Mouse (Mus musculus) heart, embryonic 11.5 days (tissue): ENCODE results near the gene Trmu. TPM values are rescaled to one million over a fixed set of nuclear protein-coding genes. Genes with fewer than 3 reads are reported as not detected.

ENCODE experiments used
- ATAC-seq: fragments of 200-750 bp; cut with Nextera tagmentation; replicated peaks from 2 replicates; pipeline ENCODE4 v1.8.0; 2017; ENCODE audit warnings: moderate library complexity; ENCODE audit not compliant: insufficient number of reproducible peaks, low FRiP score, low TSS enrichment
- H3K27ac ChIP-seq: fragments of 300-500 bp; sonication (generic); 2 replicates; pipeline ENCODE4 v1.5.1; 2014; ENCODE audit warnings: mild to moderate bottlenecking, low read depth, low read length
- H3K27me3 ChIP-seq: fragments of 300-500 bp; sonication (generic); 2 replicates; pipeline ENCODE4 v1.6.1; 2014; ENCODE audit warnings: mild to moderate bottlenecking, low read length, mixed read lengths; ENCODE audit not compliant: control insufficient read depth, insufficient read depth
- H3K36me3 ChIP-seq: fragments of 300-500 bp; sonication (generic); 2 replicates; pipeline ENCODE4 v1.6.1; 2014; ENCODE audit warnings: mild to moderate bottlenecking, low read length, moderate library complexity, mixed read lengths; ENCODE audit not compliant: control insufficient read depth, insufficient read depth
- H3K4me1 ChIP-seq: fragments of 300-500 bp; sonication (generic); 2 replicates; pipeline ENCODE4 v1.6.1; 2014; ENCODE audit warnings: low read length; ENCODE audit not compliant: control insufficient read depth, insufficient read depth
- H3K4me2 ChIP-seq: fragments of 300-500 bp; sonication (generic); 2 replicates; pipeline ENCODE4 v1.6.1; 2014; ENCODE audit warnings: mild to moderate bottlenecking, moderate library complexity
- H3K4me3 ChIP-seq: fragments of 300-500 bp; sonication (generic); 2 replicates; pipeline ENCODE4 v1.5.1; 2014; ENCODE audit warnings: low read depth, low read length
- H3K9ac ChIP-seq: fragments of 300-500 bp; sonication (generic); 2 replicates; pipeline ENCODE4 v1.6.1; 2014; ENCODE audit warnings: mild to moderate bottlenecking, low read depth, low read length, moderate library complexity
- H3K9me3 ChIP-seq: fragments of 300-500 bp; sonication (generic); replicated peaks from 2 replicates; pipeline ENCODE4 v1.6.1; 2016; ENCODE audit warnings: low read length; ENCODE audit not compliant: control insufficient read depth
- WGBS: fragments of 180-500 bp; shearing (Covaris S2); extraction: QIAGEN DNeasy Blood & Tissue Kit; methylation state at CpG from one replicate; pipeline ENCODE4 v1.1.7; 2014; ENCODE audit not compliant: insufficient replicate concordance; 5-methylcytosine and 5-hydroxymethylcytosine counted together
- polyA plus RNA-seq: library from polyadenylated mRNA; unstranded; fragments of >200 nt; fragmentation: Nextera tagmentation; extraction: Ambion mirVana; gene quantifications from 2 replicates; pipeline ENCODE4 v1.2.1, GENCODE M21; 2014

Gene Trmu
- 24.0 and 26.4 TPM in 2 replicates for polyA plus RNA-seq

- Histone ChIP-seq H3K27ac (peak within 1 kb of the TSS; percentile 85), H3K9ac (peak within 1 kb of the TSS; percentile 85), H3K4me3 (peak within 1 kb of the TSS; percentile 70), H3K27me3 (no peaks in the 10 kb centered on the region), H3K36me3 (peaks cover 22% of the 10 kb centered on the region), H3K4me2 (peak within 1 kb of the TSS; percentile 95), H3K9me3 (no peaks in the 10 kb centered on the region), H3K4me1 (peaks cover 11% of the 10 kb centered on the region)
- ATAC-seq: peak; percentile 91
- WGBS: under 1% methylated on average over 49 of the region's 50 CpGs
These were observed at the start of gene Trmu for GRCm38 (mm10) chr15:85878848-85879497. Gene Trmu, plus strand, starts transcription at chr15:85879312.

GRCm38 (mm10) chr15:85829470-85829869 is 49.6 kb upstream of the Trmu start:
- no peaks in the 10 kb centered on the region for H3K9me3 ChIP-seq
- no peak for ATAC-seq
- H3K4me1 ChIP-seq: peaks cover 2% of the 10 kb centered on the region; the same call in 1 of the 2 replicates
- no peaks in the 10 kb centered on the region for H3K27me3 ChIP-seq
- WGBS: 76% methylated on average over 5 of the region's 5 CpGs
- H3K36me3 ChIP-seq: no peaks in the 10 kb centered on the region
- H3K4me3 ChIP-seq: no peak overlapping the region
- H3K4me2 ChIP-seq: no peak overlapping the region
- H3K9ac ChIP-seq: no peak overlapping the region
- no peak overlapping the region for H3K27ac ChIP-seq

- Histone ChIP-seq H3K9ac (peak within 1 kb of the TSS; percentile 66), H3K4me2 (peak within 1 kb of the TSS; percentile 77), H3K4me1 (peaks cover 2% of the 10 kb centered on the region; the same call in 1 of the 2 replicates), H3K36me3 (no peaks in the 10 kb centered on the region), H3K27ac (no peak within 1 kb of the TSS), H3K27me3 (no peaks in the 10 kb centered on the region), H3K4me3 (peak within 1 kb of the TSS; percentile 61), H3K9me3 (no peaks in the 10 kb centered on the region)
- ATAC-seq: peak; percentile 60
- WGBS: 2% methylated on average over 27 of the region's 27 CpGs
These were observed 47.0 kb upstream of the Trmu start, which contains the start of gene Ttc38 for GRCm38 (mm10) chr15:85831954-85832590. Gene Ttc38, plus strand, starts transcription at chr15:85832306.

GRCm38 (mm10) chr15:85832599-85832998 is 46.5 kb upstream of the Trmu start:
- Histone ChIP-seq H3K9ac (peak overlapping the region; percentile 66; the same call in 1 of the 2 replicates), H3K27ac (no peak overlapping the region)
- no peak for ATAC-seq

GRCm38 (mm10) chr15:85835335-85835734 is 43.8 kb upstream of the Trmu start:
- H3K27ac ChIP-seq: no peak overlapping the region
- peaks cover 2% of the 10 kb centered on the region; the same call in 1 of the 2 replicates for H3K4me1 ChIP-seq
- H3K36me3 ChIP-seq: no peaks in the 10 kb centered on the region
- H3K4me3 ChIP-seq: no peak overlapping the region
- no peak for ATAC-seq
- no peaks in the 10 kb centered on the region for H3K9me3 ChIP-seq
- no peaks in the 10 kb centered on the region for H3K27me3 ChIP-seq
- WGBS: 56% methylated on average over 3 of the region's 3 CpGs
- H3K4me2 ChIP-seq: no peak overlapping the region
- H3K9ac ChIP-seq: no peak overlapping the region

More at GRCm38 (mm10) chr15:85832599-85832998, 46.5 kb upstream of the Trmu start:
- WGBS: 55% methylated on average over 8 of the region's 8 CpGs
- Histone ChIP-seq H3K27me3 (no peaks in the 10 kb centered on the region), H3K36me3 (no peaks in the 10 kb centered on the region), H3K4me2 (peak overlapping the region; percentile 77), H3K4me3 (peak overlapping the region; percentile 61), H3K4me1 (peaks cover 2% of the 10 kb centered on the region; the same call in 1 of the 2 replicates), H3K9me3 (no peaks in the 10 kb centered on the region)

GRCm38 (mm10) chr15:85836887-85837286 is 42.2 kb upstream of the Trmu start:
- Histone ChIP-seq H3K9ac (no peak overlapping the region), H3K27ac (no peak overlapping the region), H3K9me3 (no peaks in the 10 kb centered on the region), H3K4me2 (no peak overlapping the region), H3K27me3 (no peaks in the 10 kb centered on the region), H3K4me3 (no peak overlapping the region), H3K4me1 (no peaks in the 10 kb centered on the region), H3K36me3 (no peaks in the 10 kb centered on the region)
- 88% methylated on average over 5 of the region's 5 CpGs for WGBS
- no peak for ATAC-seq

- Histone ChIP-seq H3K4me2 (no peak overlapping the region), H3K9ac (no peak overlapping the region), H3K9me3 (no peaks in the 10 kb centered on the region), H3K36me3 (no peaks in the 10 kb centered on the region), H3K27ac (no peak overlapping the region), H3K27me3 (no peaks in the 10 kb centered on the region), H3K4me3 (no peak overlapping the region), H3K4me1 (no peaks in the 10 kb centered on the region)
- 27% methylated on average over 6 of the region's 6 CpGs for WGBS
- ATAC-seq: no peak
These were observed 38.1 kb upstream of the Trmu start for GRCm38 (mm10) chr15:85840983-85841382.

- 56% methylated on average over 5 of the region's 5 CpGs for WGBS
- H3K4me1 ChIP-seq: no peaks in the 10 kb centered on the region
- H3K4me2 ChIP-seq: no peak overlapping the region
- no peak for ATAC-seq
- H3K4me3 ChIP-seq: no peak overlapping the region
- H3K27me3 ChIP-seq: no peaks in the 10 kb centered on the region
- no peak overlapping the region for H3K27ac ChIP-seq
- no peaks in the 10 kb centered on the region for H3K36me3 ChIP-seq
- H3K9ac ChIP-seq: no peak overlapping the region
- no peaks in the 10 kb centered on the region for H3K9me3 ChIP-seq
These were observed 37.2 kb upstream of the Trmu start for GRCm38 (mm10) chr15:85841796-85842360.
